Mouse (Mus musculus) CH12.LX (cell line): ENCODE data around the gene Naa16.

ENCODE experiments used
- CHD1 ChIP-seq: IDR thresholded peaks from 2 replicates; pipeline ENCODE4 v1.6.1; 2012; ENCODE audit warnings: low read depth, low read length, improper control_type of control experiment, inconsistent platforms
- CTCF ChIP-seq, 2 experiments: IDR thresholded peaks in 1 of 2; conservative IDR thresholded peaks in 1 of 2; 2 replicates each; pipeline ENCODE4 v1.5.1; 2011 to 2012; ENCODE audit warnings: low read depth in 2 of 2, low read length in 2 of 2, improper control_type of control experiment in 1 of 2, inconsistent platforms in 1 of 2, mild to moderate bottlenecking in 1 of 2, moderate library complexity in 1 of 2
- E2F4 ChIP-seq: IDR thresholded peaks from 2 replicates; pipeline ENCODE4 v1.6.1; 2011; ENCODE audit warnings: low read depth, low read length, improper control_type of control experiment; ENCODE audit not compliant: insufficient replicate concordance
- ELF1 ChIP-seq: IDR thresholded peaks from 2 replicates; pipeline ENCODE4 v1.6.1; 2014; ENCODE audit warnings: low read depth, mild to moderate bottlenecking, inconsistent platforms, low read length, improper control_type of control experiment
- EP300 ChIP-seq: IDR thresholded peaks from 2 replicates; pipeline ENCODE4 v1.6.1; 2011; ENCODE audit warnings: low read length, improper control_type of control experiment
- JUN ChIP-seq: IDR thresholded peaks from 2 replicates; pipeline ENCODE4 v1.6.1; 2011; ENCODE audit warnings: low read depth, mild to moderate bottlenecking, low read length, improper control_type of control experiment, moderate library complexity; ENCODE audit not compliant: insufficient read depth
- MAX ChIP-seq: IDR thresholded peaks from 2 replicates; pipeline ENCODE4 v1.6.1; 2011; ENCODE audit warnings: low read length, improper control_type of control experiment
- MYC ChIP-seq: IDR thresholded peaks from 2 replicates; pipeline ENCODE4 v1.6.1; 2011; ENCODE audit warnings: low read depth, mild to moderate bottlenecking, improper control_type of control experiment, low read length
- NELFE ChIP-seq: IDR thresholded peaks from 2 replicates; pipeline ENCODE4 v1.6.1; 2011; ENCODE audit warnings: low read depth, low read length, improper control_type of control experiment
- USF1 ChIP-seq: IDR thresholded peaks from 2 replicates; pipeline ENCODE4 v1.6.1; 2014; ENCODE audit warnings: low read depth, mild to moderate bottlenecking, inconsistent platforms, low read length, improper control_type of control experiment
- ZNF384 ChIP-seq: IDR thresholded peaks from 2 replicates; pipeline ENCODE4 v1.6.1; 2012; ENCODE audit warnings: low read depth, low read length, improper control_type of control experiment, inconsistent platforms

DNA sequence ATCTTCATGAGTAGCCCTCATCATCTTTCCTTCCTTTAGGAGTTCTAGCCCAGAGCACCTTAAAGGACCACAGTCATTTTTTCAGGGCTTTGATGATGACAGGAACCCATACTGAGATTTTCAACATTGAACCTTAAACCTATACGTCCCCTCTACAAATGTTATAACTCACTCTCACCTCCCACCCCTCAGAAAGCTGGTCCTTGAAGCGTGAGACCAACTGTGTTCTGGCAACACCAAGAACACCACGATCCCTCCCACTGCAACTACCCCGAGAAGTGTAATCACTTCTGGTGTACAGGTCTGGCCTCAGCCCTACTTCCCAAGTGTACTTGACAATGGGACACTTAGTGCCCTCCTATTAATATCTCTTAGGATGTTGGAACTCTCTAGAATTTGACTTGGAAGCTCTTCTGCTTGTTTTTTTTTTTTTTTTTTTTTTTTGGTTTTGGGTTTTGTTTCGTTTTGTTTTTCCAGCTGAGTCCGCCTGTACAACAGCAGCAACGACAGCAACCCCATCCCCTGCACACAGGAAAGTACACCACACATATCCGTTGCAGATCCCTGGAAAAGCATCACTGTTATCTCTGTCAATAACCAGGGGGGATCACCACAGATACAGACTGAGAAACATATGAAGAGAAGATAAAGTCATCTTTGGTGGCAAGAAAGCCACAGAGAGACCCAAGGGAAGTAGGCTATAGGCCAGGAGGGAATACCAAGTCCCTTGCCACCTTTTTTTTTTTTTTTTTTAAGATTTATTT, 96.3 kb downstream of the Naa16 start:
- TF ChIP-seq MYC = no peak
- no peak for TF ChIP-seq NELFE
- no peak for TF ChIP-seq JUN
- no peak for TF ChIP-seq CHD1
- no peak for TF ChIP-seq CTCF (conservative IDR thresholded peaks at IDR 0.05 in 1 of 2, IDR thresholded peaks at IDR 0.05 in 1 of 2; ENCODE audit: low read depth in 2 of 2, low read length in 2 of 2)
- TF ChIP-seq EP300 = no peak
- peak; percentile 68; the same call in 1 of the 2 replicates for TF ChIP-seq ZNF384
- no peak for TF ChIP-seq USF1
- TF ChIP-seq MAX = no peak
- no peak for TF ChIP-seq E2F4
- no peak for TF ChIP-seq ELF1
